Mouse (Mus musculus): ENCODE measurements around the gene Olfr402.
"Not testable (repeated sequence)": the region's sequence is repeated elsewhere in the genome, so short reads cannot be mapped to it uniquely, and the experiment has no call there.

Gene Olfr402

DNA sequence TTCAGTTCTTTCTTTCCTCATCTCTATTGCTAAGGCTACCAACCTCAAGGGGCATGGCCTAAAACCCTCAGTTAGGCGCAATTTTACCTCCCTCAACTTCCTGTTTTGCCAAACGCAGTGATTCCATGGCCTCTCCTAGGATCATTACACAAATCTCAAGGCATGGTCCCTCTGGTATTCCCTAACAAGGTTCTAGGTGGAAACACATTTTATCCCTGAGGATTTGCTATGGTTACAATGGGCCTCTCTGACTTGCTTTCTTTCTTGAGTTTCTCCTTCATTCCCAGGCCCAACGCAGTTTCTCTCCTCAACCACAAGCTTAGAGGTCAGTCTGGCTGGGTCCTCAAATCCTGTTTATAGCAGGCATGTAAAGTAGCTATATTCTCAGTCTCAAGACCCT lies at the start of gene Olfr402:
TSS of gene Olfr402 (plus strand) at position 301 of the 400 bp plus-strand sequence.
- DNase-seq (ENCODE audit: extremely low read depth, low read depth): no peak

DNA sequence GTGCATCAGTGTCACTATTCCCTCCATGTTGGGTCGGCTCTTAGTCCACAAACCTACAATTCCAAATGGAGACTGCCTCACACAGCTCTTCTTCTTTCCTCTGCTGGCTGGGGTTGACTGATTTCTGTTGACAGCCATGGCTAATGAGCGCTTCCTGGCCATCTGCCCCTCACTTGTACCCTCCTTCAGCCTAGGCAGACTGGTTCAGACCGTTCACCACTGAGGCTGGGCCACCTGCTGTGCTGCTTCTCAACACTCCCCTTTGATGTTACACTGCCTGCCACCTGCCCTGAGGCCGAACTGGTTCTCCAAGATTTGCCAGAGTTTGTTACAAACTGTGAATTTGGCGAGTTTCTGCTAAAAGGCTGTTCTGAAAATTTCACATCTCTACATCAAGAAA lies 48.3 kb upstream of the Olfr402 start:
- DNase-seq (ENCODE audit: extremely low read depth, low read depth): no peak

DNA sequence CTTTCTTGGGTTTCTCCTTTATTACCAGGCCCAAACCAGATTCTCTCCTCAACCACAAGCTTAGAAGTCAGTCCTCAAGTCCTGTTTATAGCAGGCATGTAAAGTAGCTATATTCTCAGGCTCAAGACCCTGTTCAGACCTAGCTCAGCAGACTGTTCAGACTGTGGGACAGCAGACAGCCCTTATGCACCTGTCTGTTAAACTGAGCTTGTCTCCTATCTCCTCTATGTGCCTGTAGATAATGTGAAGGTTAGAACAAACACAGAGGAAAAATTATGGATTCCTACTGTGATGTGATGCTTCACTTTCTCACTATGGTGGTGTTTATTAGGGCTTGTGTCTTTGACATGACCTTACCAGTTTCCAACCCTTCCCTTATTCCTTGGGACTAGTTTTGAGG lies 39.9 kb upstream of the Olfr402 start, which contains the start of gene Olfr401:
TSS of gene Olfr401 (plus strand) at position 301 of the 400 bp plus-strand sequence.
- no peak for DNase-seq (ENCODE audit: extremely low read depth, low read depth)

DNA sequence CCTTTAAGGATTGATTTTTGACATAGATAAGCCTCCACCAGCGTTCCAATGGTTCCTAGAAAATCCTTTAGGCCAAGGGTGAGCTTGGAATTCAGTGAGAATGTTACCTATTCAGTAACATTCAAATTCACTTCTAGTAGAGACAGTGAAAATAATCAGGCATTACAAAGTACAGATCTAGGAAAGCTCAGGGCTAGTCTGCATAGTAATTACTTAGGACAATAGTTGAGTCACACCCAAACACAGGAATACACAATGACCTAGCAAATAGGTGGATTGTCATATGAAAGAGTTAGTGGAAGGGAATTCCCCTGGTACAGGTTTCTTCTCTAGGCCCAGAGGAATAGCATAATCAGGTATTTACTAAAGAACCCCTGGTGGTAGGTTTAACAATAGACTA lies 13.3 kb upstream of the Olfr402 start:
- not testable (repeated sequence) for DNase-seq (ENCODE audit: extremely low read depth, low read depth)

DNA sequence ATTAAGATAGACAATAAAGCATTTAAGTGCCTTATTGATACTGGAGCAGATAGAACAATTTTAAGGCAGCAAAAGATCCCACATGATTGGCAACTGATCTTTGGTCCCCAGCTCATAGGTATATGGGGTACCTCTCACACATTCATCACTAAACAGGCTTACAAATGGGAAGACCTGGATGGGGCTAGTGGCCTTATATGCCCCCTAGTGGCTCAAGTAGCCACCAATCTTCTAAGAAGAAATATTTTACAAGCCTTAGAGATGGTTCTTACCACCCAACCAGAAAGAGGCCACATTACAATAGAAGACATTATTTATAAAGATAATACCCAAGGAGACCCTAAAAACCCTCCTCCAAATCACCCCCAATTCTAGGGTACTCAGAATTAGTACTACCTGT lies 7.5 kb upstream of the Olfr402 start:
- no peak for DNase-seq (ENCODE audit: extremely low read depth, low read depth)

DNA sequence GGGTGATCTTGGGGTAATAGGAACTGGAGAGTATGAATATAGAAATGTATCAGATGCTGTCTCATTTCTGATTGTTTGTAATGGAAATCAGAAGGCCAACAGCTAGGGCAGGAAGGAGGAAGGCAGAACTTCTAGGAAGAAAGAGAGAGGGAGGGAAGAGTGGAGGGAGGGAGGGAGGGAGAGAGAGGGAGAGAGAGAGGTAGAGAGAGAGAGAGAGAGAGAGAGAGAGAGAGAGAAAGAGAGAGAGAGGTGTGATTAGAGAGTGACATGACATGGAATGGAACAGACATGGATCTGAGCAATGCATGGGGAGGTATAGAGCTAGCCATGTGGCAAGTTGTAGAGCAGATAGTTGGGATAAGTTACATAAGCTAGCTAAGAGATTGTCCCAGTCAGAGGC lies 15.4 kb downstream of the Olfr402 start:
- DNase-seq (ENCODE audit: extremely low read depth, low read depth): no peak

DNA sequence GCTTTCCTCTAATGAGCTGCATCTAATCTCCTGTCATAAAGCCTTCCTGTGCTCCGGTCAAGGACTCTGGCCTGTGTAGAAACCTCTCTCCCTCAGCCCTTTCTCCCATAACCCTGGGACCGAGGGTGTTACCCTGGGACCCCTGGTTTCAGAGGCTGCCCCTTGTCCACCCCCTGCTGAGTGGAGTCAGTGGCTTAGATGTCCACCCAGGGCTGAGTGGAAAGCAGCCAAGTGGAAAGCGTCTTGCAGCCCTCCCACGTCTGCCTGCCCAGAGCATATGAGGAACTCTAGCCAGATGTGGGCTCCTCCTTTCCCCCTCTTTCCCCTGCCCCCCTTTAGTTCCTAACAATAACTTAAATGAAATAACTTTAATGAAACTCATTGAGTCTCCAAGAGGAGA lies 29.8 kb downstream of the Olfr402 start:
- DNase-seq (ENCODE audit: extremely low read depth, low read depth): no peak

DNA sequence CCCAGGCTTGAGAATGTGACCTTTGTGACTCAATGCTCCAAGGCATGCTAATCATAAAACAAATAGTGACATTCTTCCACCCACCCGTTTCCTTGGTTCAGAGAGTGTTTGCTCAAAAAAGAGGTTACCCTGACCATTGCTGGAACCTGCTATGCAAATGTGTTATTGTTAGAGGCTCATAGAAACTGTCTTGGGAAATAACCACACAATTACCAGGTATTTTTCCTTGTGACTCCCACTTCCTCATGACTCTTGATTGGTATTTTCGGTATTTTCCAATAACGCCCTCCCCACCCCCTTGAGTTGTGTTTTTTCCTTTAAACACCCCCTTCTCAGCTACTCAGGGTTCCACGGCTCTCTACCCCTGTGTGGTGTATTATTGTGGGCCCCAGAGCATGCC lies 30.4 kb downstream of the Olfr402 start:
- DNase-seq (ENCODE audit: extremely low read depth, low read depth): no peak

DNA sequence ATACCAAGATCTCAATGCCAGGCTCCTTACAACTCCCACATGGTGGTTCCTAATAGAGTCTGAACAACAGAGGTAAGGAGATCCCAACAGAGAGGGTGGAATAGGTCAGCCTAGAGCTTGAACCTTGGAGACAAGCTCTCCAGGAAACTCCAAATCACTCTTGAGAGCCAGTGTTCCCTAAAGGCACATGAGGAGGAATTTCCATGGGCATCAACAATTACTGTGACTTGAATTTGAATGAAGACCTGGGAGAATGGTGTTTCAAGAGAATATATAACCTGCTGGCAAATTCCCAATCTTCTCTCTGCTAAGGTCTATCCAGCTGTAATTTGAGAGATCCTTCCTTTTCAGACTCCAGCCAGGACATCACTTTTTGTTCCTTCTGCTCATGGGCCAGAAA lies 32.6 kb downstream of the Olfr402 start, which contains the start of gene Olfr403:
TSS of gene Olfr403 (plus strand) at position 301 of the 400 bp plus-strand sequence.
- no peak for DNase-seq (ENCODE audit: extremely low read depth, low read depth)
